Mouse (Mus musculus) heart, embryonic 12.5 days (tissue): Measurements from ENCODE around the gene March4. TPM values are rescaled to one million over a fixed set of nuclear protein-coding genes. Genes with fewer than 3 reads are reported as not detected.

Experiments
- ATAC-seq: fragments of 200-750 bp; cut with Nextera tagmentation; 2 replicates; pipeline ENCODE4 v1.8.0; 2017; ENCODE audit warnings: moderate TSS enrichment, moderate library complexity; ENCODE audit not compliant: insufficient number of reproducible peaks, low FRiP score
- H3K27ac ChIP-seq: fragments of 300-500 bp; sonication (generic); 2 replicates; pipeline ENCODE4 v1.5.1; 2016; ENCODE audit warnings: mild to moderate bottlenecking, moderate library complexity; ENCODE audit not compliant: poor library complexity, severe bottlenecking
- H3K27me3 ChIP-seq: fragments of 300-500 bp; sonication (generic); replicated peaks from 2 replicates; pipeline ENCODE4 v1.6.1; 2016; ENCODE audit warnings: mild to moderate bottlenecking, moderate library complexity
- H3K36me3 ChIP-seq: fragments of 300-500 bp; sonication (generic); 2 replicates; pipeline ENCODE4 v1.6.1; 2016; ENCODE audit warnings: mild to moderate bottlenecking, moderate library complexity
- H3K4me1 ChIP-seq: fragments of 300-500 bp; sonication (generic); replicated peaks from 2 replicates; pipeline ENCODE4 v1.6.1; 2016; ENCODE audit warnings: mild to moderate bottlenecking
- H3K4me2 ChIP-seq: fragments of 300-500 bp; sonication (generic); 2 replicates; pipeline ENCODE4 v1.6.1; 2016; ENCODE audit warnings: mild to moderate bottlenecking, moderate library complexity
- H3K4me3 ChIP-seq: fragments of 300-500 bp; sonication (generic); 2 replicates; pipeline ENCODE4 v1.5.1; 2016; ENCODE audit warnings: mild to moderate bottlenecking
- H3K9ac ChIP-seq: fragments of 300-500 bp; sonication (generic); 2 replicates; pipeline ENCODE4 v1.6.1; 2016; ENCODE audit warnings: mild to moderate bottlenecking, moderate library complexity
- H3K9me3 ChIP-seq: fragments of 300-500 bp; sonication (generic); replicated peaks from 2 replicates; pipeline ENCODE4 v1.6.1; 2016; ENCODE audit warnings: mild to moderate bottlenecking, moderate library complexity
- WGBS: fragments of 180-500 bp; shearing (Covaris S2); methylation state at CpG from one replicate; pipeline ENCODE4 v1.1.7; 2016; 5-methylcytosine and 5-hydroxymethylcytosine counted together
- polyA plus RNA-seq: library from polyadenylated mRNA; unstranded; fragments of >200 nt; fragmentation: Nextera tagmentation; extraction: Ambion mirVana; gene quantifications from 2 replicates; pipeline ENCODE4 v1.2.1, GENCODE M21; 2016

The March4 gene
- polyA plus RNA-seq, 1 experiment from 2014 or later: not detected

DNA sequence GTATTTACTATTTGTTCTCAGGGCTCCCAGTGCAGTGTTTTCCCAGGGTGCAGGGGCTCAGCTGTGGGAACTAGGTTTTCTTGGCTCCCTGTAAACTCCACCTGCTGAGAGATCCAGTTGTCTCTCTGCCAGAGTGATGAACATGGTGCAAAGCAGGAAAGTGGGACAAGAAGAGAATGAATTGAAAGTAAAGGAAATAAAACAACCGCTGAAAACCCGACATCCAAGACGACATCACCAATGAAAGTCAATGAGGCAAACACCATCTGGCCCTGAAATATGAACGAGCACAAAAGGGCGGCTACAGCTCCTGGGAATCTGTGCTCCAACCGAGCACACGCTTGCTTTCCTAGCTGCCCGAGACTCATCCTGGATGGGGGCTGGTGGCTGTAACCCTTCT lies 122.6 kb downstream of the March4 start:
- H3K4me3 ChIP-seq: no peak overlapping the region
- no peaks in the 10 kb centered on the region for H3K9me3 ChIP-seq
- peaks cover 7% of the 10 kb centered on the region; the same call in 1 of the 2 replicates for H3K4me1 ChIP-seq
- no peak overlapping the region for H3K27ac ChIP-seq
- H3K27me3 ChIP-seq: no peaks in the 10 kb centered on the region
- H3K9ac ChIP-seq: no peak overlapping the region
- no peaks in the 10 kb centered on the region for H3K36me3 ChIP-seq
- H3K4me2 ChIP-seq: no peak overlapping the region
- 85% methylated on average over 8 of the region's 8 CpGs for WGBS
- ATAC-seq: no peak

DNA sequence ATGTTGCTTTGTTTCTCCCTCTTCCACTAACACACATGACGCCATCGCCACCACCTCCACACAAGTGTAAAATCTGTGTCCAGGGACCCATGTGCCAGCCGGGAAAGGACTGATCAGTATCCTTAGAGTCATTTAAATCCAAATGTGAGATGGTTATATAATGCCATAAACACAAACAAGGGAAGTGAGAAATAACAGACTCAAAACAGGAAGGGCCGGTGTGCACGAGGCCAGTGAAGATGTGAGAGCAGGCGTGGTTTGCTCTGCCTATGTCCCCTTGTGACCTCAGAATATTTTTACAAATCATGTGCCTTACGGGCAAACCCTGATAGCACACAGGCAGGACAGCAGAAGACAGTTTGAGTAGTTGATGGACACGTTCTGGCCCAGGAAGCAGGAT lies 123.5 kb downstream of the March4 start:
- no peak for ATAC-seq
- H3K4me1 ChIP-seq: peaks cover 7% of the 10 kb centered on the region; the same call in 1 of the 2 replicates
- no peaks in the 10 kb centered on the region for H3K9me3 ChIP-seq
- H3K4me3 ChIP-seq: no peak overlapping the region
- H3K36me3 ChIP-seq: no peaks in the 10 kb centered on the region
- H3K9ac ChIP-seq: no peak overlapping the region
- no peak overlapping the region for H3K4me2 ChIP-seq
- WGBS: 85% methylated on average over 8 of the region's 8 CpGs
- H3K27ac ChIP-seq: no peak overlapping the region
- no peaks in the 10 kb centered on the region for H3K27me3 ChIP-seq

GRCm38 (mm10) chr1:72411108-72411507 lies 125.6 kb downstream of the March4 start:
- H3K9ac ChIP-seq: no peak overlapping the region
- peaks cover 7% of the 10 kb centered on the region; the same call in 1 of the 2 replicates for H3K4me1 ChIP-seq
- no peak for ATAC-seq
- no peaks in the 10 kb centered on the region for H3K9me3 ChIP-seq
- 88% methylated on average over 8 of the region's 8 CpGs for WGBS
- no peak overlapping the region for H3K4me3 ChIP-seq
- no peaks in the 10 kb centered on the region for H3K27me3 ChIP-seq
- H3K4me2 ChIP-seq: no peak overlapping the region
- no peaks in the 10 kb centered on the region for H3K36me3 ChIP-seq
- H3K27ac ChIP-seq: no peak overlapping the region

- ATAC-seq: no peak
- peaks cover 7% of the 10 kb centered on the region; the same call in 1 of the 2 replicates for H3K4me1 ChIP-seq
- no peak overlapping the region for H3K4me2 ChIP-seq
- H3K27me3 ChIP-seq: no peaks in the 10 kb centered on the region
- WGBS: 83% methylated on average over 5 of the region's 5 CpGs
- H3K9ac ChIP-seq: no peak overlapping the region
- no peaks in the 10 kb centered on the region for H3K9me3 ChIP-seq
- no peaks in the 10 kb centered on the region for H3K36me3 ChIP-seq
- H3K27ac ChIP-seq: no peak overlapping the region
- H3K4me3 ChIP-seq: no peak overlapping the region
Observed at GRCm38 (mm10) chr1:72409936-72410335, 126.8 kb downstream of the March4 start.

DNA sequence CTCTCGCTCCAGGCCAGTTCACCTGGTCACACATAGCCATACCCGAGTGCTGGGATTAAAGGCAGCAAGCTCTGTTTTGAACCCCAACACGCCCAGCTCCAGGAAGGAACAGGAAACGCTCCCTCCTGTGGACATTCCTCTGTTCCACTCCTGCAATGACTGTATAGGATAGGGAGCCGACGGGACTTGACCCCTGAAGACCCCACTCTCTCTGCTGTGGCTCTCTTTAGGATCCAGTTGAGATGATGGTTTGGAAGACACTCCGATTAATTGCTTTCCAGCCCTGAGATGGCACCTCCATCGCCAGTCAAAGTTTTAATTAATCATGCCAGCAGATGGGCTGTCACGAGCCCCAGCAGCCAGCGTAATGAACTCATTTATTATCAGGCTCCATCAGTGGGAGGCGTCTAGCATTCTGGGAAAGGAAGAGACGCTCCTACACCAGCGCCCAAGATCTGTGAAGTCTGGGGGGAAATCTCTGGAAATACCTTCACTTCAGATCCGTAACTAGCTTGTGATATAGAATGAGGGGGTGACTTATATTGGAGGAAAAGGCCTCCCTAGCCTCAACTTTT lies 130.1 kb downstream of the March4 start:
- Histone ChIP-seq H3K4me3 (no peak overlapping the region), H3K36me3 (no peaks in the 10 kb centered on the region), H3K4me2 (no peak overlapping the region), H3K9ac (no peak overlapping the region), H3K27me3 (no peaks in the 10 kb centered on the region), H3K4me1 (no peaks in the 10 kb centered on the region), H3K27ac (no peak overlapping the region), H3K9me3 (no peaks in the 10 kb centered on the region)
- ATAC-seq: no peak
- WGBS: 65% methylated on average over 14 of the region's 14 CpGs

DNA sequence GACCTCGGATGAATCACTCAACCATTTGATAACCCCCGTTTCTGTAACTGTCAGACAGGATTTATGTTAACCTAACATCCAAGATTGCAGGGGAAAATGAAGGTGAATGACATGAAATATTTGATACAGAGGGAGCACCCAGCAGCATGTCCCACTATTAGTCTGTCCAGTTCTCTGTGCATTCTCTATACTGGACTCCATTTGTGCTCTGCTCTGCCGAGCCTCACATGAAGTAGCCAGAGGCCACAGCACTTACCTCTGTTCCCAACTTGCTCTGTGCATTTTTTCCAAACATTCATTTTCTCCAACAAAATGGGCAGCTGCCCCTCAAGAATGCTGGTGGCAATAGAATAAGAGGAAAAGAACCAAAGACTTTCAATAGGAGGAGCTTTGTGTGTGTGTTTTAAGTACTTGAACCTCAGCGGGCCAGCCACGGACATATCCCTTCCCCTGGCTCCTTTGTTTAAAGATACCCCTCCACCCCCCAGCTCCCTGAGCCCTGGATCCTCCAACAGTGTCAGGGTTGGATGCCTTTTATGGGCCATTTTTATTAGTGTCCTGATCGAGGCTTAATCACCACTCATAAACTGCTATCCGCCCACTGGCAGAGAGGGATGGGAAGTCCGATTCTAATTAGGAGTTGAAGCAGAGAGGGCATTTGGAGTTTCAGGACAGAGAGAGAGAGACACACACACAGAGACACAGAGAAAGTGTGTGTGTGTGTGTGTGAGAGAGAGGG lies 135.2 kb downstream of the March4 start:
- Histone ChIP-seq H3K9me3 (no peaks in the 10 kb centered on the region), H3K36me3 (0 out of 2 replicates have a peak, but pooled peaks cover 7% of the 10 kb centered on the region), H3K4me1 (no peaks in the 10 kb centered on the region), H3K4me2 (no peak overlapping the region), H3K27ac (no peak overlapping the region), H3K27me3 (no peaks in the 10 kb centered on the region), H3K4me3 (no peak overlapping the region), H3K9ac (no peak overlapping the region)
- no peak for ATAC-seq
- WGBS: 79% methylated on average over 8 of the region's 8 CpGs

GRCm38 (mm10) chr1:72400616-72401015 lies 136.1 kb downstream of the March4 start:
- no peaks in the 10 kb centered on the region for H3K9me3 ChIP-seq
- no peak overlapping the region for H3K27ac ChIP-seq
- H3K36me3 ChIP-seq: peaks cover 12% of the 10 kb centered on the region; the same call in 1 of the 2 replicates
- H3K4me2 ChIP-seq: no peak overlapping the region
- H3K4me3 ChIP-seq: no peak overlapping the region
- H3K27me3 ChIP-seq: no peaks in the 10 kb centered on the region
- H3K4me1 ChIP-seq: no peaks in the 10 kb centered on the region
- no peak for ATAC-seq
- 81% methylated on average over 9 of the region's 9 CpGs for WGBS
- no peak overlapping the region for H3K9ac ChIP-seq

- no peak overlapping the region for H3K9ac ChIP-seq
- no peaks in the 10 kb centered on the region for H3K27me3 ChIP-seq
- no peaks in the 10 kb centered on the region for H3K4me1 ChIP-seq
- H3K27ac ChIP-seq: no peak overlapping the region
- H3K4me2 ChIP-seq: no peak overlapping the region
- H3K4me3 ChIP-seq: no peak overlapping the region
- ATAC-seq: no peak
- H3K9me3 ChIP-seq: no peaks in the 10 kb centered on the region
- H3K36me3 ChIP-seq: peaks cover 14% of the 10 kb centered on the region; the same call in 1 of the 2 replicates
- WGBS: 80% methylated on average over 8 of the region's 8 CpGs
Observed at GRCm38 (mm10) chr1:72399720-72400401, 136.9 kb downstream of the March4 start.

GRCm38 (mm10) chr1:72390420-72390819 lies 146.3 kb downstream of the March4 start:
- no peak for ATAC-seq
- Histone ChIP-seq H3K4me1 (no peaks in the 10 kb centered on the region), H3K36me3 (peaks cover 4% of the 10 kb centered on the region), H3K4me3 (no peak overlapping the region), H3K27ac (no peak overlapping the region), H3K9me3 (no peaks in the 10 kb centered on the region), H3K27me3 (no peaks in the 10 kb centered on the region), H3K9ac (no peak overlapping the region), H3K4me2 (no peak overlapping the region)
- WGBS: 85% methylated on average over 4 of the region's 4 CpGs

DNA sequence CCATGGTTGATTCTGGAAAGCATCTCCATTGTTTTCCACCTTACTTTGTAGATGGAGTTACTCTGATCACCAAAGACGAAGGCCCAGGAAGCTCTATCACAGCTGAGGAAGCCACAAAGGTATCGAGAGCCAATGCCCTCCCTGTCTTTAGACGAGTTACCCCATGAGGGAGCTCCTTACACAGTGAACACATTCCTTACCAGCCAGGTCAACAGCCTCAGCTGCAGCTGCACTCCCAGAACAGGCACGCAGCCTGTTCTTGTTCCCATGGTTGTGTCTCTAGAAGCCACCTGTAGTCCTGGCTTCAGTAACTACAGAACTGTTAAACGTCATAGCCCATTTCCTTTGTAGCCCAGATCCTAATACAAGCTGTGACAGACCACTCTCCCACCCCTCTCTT lies 153.1 kb downstream of the March4 start:
- Histone ChIP-seq H3K4me2 (no peak overlapping the region), H3K36me3 (peaks cover 19% of the 10 kb centered on the region), H3K27ac (no peak overlapping the region), H3K9ac (no peak overlapping the region), H3K9me3 (no peaks in the 10 kb centered on the region), H3K27me3 (no peaks in the 10 kb centered on the region), H3K4me1 (no peaks in the 10 kb centered on the region), H3K4me3 (no peak overlapping the region)
- 75% methylated on average over 5 of the region's 5 CpGs for WGBS
- no peak for ATAC-seq

GRCm38 (mm10) chr1:72383056-72383455 lies 153.7 kb downstream of the March4 start:
- Histone ChIP-seq H3K4me2 (no peak overlapping the region), H3K9ac (no peak overlapping the region), H3K36me3 (peaks cover 19% of the 10 kb centered on the region), H3K4me3 (no peak overlapping the region), H3K27ac (no peak overlapping the region), H3K9me3 (no peaks in the 10 kb centered on the region), H3K27me3 (no peaks in the 10 kb centered on the region), H3K4me1 (no peaks in the 10 kb centered on the region)
- WGBS: 87% methylated on average over 7 of the region's 7 CpGs
- no peak for ATAC-seq
